Mouse (Mus musculus): ENCODE results near the gene Hspg2. TPM values are rescaled to one million over a fixed set of nuclear protein-coding genes. Genes with fewer than 3 reads are reported as not detected.
"Not testable (repeated sequence)": the region's sequence is repeated elsewhere in the genome, so short reads cannot be mapped to it uniquely, and the experiment has no call there.

The Hspg2 gene
- polyA plus RNA-seq (2015; fragmentation: Nextera tagmentation; extraction: Ambion mirVana) = 6.1 and 6.8 TPM in 2 replicates

DNA sequence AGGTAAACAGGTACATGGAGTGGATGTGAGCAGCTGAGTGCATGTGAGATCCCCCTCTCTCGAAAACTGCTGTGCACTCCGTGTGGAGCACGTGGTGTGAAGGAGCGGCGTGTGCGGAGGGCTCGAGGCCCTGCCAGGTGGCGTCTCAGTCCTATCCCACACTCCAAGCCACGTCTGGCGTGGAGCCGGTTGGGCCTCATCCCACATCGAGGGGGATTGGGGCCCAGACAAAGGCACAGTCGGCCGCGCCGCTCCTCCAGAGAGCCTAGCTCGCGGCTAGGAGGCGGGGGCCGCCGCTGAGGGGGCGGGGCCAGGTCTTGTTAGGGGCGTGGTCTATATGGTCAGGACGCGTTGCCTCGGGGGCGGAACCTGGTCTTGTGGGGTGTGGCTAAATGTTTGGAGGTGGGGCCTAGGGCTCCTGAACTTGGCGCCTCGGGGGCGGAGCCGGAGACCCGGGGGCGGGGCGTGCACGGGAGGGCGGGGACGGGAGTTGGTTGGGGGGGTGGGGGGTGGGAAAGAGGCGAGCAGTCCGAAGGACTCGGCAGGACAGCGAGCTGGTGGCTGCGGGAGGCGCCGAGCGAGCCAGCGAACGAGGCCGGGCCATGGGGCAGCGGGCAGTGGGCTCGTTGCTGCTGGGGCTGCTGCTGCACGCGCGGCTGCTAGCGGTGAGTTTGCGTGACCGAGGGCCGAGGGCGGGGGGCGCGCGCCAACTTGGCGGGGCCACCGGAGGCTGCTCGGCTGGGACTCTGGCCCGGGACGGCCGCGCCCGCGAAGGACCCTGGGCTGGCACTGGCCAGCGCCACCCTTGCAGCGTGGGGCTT lies at the start of gene Hspg2:
Gene Hspg2, plus strand, starts transcription at position 510 of the 821 bp plus-strand sequence.
- Histone ChIP-seq H3K27ac (0 out of 2 replicates have a peak within 1 kb of the TSS, but pooled peaks have one; percentile 18), H3K9me3 (no peaks in the 10 kb centered on the region), H3K27me3 (peaks cover 12% of the 10 kb centered on the region), H3K4me1 (replicated peaks) (peaks cover 37% of the 10 kb centered on the region), H3K4me2 (peak within 1 kb of the TSS; percentile 96), H3K36me3 (no peaks in the 10 kb centered on the region), H3K4me3 (peak within 1 kb of the TSS; percentile 53), H3K9ac (peak within 1 kb of the TSS; percentile 77)
- peak; percentile 82 for ATAC-seq (ENCODE audit: low FRiP score)
- under 1% methylated on average over 59 of the region's 72 CpGs for WGBS

DNA sequence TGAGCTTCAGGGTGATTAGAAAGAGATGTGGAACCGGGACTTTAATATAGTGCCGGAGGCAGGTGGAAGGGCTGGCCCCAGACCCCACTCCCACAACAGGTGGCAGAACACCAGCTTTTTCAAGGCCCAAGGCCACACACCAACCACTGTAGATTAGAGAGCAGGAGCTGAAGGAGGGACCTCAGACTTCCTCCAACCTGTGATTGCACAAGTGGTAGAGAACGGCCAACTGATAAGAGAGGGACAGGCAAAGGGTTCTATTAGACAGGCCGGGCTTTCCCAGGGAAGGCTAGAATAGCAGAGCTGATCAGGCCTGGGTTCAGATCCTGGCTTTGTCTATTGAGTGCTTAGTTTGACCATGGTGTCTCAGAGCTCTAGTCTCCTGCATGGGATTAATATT lies 38.1 kb upstream of the Hspg2 start, which contains the start of gene Cela3b:
Gene Cela3b, minus strand, starts transcription at position 39 of the 400 bp plus-strand sequence.
- Histone ChIP-seq H3K27ac (no peak within 1 kb of the TSS), H3K4me1 (replicated peaks) (no peaks in the 10 kb centered on the region), H3K27me3 (no peaks in the 10 kb centered on the region), H3K36me3 (no peaks in the 10 kb centered on the region), H3K4me2 (no peak within 1 kb of the TSS), H3K9ac (no peak within 1 kb of the TSS), H3K4me3 (no peak within 1 kb of the TSS), H3K9me3 (no peaks in the 10 kb centered on the region)
- no peak for ATAC-seq (ENCODE audit: low FRiP score)
- 96% methylated on average over 4 of the region's 4 CpGs for WGBS

DNA sequence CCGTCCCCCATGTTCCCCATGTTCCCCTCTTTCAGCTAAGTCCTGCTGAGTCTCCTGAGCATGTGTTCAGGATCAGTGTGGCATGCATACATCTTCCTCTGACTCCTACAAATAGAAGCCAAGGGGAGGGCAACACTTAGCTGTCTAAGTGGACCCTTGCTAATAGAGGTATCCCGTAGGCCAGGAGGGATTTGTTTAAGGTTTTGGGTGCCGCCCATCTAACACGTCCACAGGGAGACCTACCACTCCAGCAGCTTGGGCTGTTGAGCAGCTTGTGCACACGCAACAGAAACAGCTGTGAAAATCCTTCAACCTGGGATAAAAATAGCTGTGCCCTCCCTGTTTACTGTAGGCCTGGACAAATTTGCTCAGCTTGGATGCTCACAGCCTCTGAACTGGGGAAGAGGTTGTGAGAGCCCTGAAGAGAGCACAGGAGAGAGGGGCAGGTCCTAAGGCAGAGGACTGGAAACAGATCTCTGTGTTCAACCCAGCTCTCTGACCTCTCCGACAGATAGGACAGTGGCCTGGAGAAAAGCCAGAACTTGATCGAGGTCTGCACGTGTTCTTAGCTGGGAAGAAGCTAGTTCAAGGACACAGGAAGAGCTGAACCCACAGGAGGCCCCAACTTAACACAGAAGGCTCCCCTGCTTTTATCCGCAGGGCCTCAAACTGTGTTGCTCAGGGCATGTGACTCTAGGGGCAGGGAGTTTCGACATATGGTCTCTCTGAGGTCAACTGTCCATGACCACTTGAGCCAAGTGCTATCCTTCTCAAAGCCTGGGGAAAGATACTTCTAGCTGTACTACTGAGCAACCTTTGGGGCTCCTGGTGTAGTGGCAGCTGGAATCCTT lies 35.6 kb upstream of the Hspg2 start:
- H3K36me3 ChIP-seq; H3K9me3 ChIP-seq; H3K27ac ChIP-seq; H3K27me3 ChIP-seq; H3K9ac ChIP-seq; H3K4me3 ChIP-seq; H3K4me1 ChIP-seq (replicated peaks); H3K4me2 ChIP-seq; ATAC-seq (ENCODE audit: low FRiP score): not testable (repeated sequence)
- 81% methylated on average over 10 of the region's 10 CpGs for WGBS

DNA sequence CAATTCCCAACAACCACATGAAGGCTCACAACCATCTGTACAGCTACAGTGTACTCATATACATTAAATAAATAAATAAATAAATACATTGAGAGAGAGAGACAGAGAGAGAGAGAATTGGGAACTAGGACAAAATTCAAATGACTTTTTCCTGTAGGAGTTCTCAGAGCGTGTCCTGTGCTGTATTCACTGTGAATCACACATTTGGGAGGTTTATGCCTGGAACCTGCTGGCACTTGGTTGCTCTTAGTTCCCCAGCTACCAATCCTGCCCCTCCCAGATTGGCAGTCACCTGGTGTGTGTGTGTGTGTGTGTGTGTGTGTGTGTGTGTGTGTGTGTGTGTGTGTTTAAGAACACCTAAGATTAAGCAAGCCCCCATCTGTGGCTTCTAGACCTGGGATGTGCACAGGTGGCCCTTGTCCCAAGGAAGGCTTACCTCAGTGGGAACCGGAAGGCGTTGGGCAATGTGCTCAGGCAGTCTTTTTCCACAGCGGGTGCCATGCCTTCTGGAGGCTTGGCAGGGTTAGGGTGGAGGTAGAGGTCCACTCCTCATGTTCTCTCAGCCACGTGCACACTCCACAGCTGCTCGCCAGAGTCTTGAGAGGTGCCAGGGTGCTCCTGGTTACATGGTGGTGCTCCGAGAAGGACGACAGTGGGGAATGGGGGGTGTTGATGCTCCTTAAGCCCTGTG lies 31.4 kb upstream of the Hspg2 start:
- no peaks in the 10 kb centered on the region for H3K36me3 ChIP-seq
- no peaks in the 10 kb centered on the region for H3K9me3 ChIP-seq
- no peak for ATAC-seq (ENCODE audit: low FRiP score)
- H3K4me1 ChIP-seq (replicated peaks) = no peaks in the 10 kb centered on the region
- no peak overlapping the region for H3K27ac ChIP-seq
- no peak overlapping the region for H3K4me3 ChIP-seq
- H3K9ac ChIP-seq = no peak overlapping the region
- no peak overlapping the region for H3K4me2 ChIP-seq
- no peaks in the 10 kb centered on the region for H3K27me3 ChIP-seq
- WGBS = 88% methylated on average over 8 of the region's 8 CpGs

DNA sequence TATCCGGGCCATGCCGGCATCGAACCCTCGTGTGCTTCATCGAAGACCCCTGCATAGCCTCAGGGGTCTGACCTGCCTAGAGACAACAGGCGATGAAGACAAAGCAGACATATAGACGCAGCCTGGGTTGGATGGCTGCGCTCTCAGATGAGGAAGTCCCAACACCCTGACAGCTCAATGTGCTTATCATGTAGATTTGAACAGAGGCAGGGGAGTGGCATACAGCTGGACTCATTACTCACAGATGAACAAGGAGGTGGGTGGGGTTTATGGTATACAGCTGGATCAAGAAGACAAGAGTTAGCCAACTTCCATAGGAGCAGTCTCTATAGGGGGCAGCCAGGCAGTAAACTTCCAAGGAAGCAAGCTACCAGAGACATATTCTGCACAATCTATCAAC lies 29.7 kb upstream of the Hspg2 start:
- no peaks in the 10 kb centered on the region for H3K27me3 ChIP-seq
- no peak for ATAC-seq (ENCODE audit: low FRiP score)
- H3K27ac ChIP-seq = no peak overlapping the region
- no peak overlapping the region for H3K4me3 ChIP-seq
- no peaks in the 10 kb centered on the region for H3K4me1 ChIP-seq (replicated peaks)
- H3K4me2 ChIP-seq = no peak overlapping the region
- no peak overlapping the region for H3K9ac ChIP-seq
- no peaks in the 10 kb centered on the region for H3K36me3 ChIP-seq
- H3K9me3 ChIP-seq = no peaks in the 10 kb centered on the region
- WGBS = 90% methylated on average over 8 of the region's 8 CpGs

DNA sequence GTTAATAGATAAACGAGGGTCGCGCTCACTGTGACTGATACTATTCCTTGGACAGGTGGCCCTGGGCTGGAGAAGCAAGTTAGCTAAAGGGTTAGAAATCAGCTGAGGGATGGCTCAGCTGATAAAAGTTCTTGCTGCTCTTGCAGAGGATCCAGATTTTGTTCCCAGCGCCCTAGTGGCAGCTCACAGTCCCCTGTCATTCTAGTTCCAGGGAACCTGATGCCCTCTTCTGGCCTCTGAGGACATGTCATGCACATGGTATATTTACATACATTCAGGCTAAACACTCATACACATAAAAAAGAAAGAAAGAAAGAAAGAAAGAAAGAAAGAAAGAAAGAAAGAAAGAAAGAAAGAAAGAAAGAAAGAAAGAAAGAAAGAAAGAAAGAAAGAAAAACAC lies 27.2 kb upstream of the Hspg2 start:
- H3K4me2 ChIP-seq = no peak overlapping the region
- WGBS = 88% methylated on average over 4 of the region's 4 CpGs

DNA sequence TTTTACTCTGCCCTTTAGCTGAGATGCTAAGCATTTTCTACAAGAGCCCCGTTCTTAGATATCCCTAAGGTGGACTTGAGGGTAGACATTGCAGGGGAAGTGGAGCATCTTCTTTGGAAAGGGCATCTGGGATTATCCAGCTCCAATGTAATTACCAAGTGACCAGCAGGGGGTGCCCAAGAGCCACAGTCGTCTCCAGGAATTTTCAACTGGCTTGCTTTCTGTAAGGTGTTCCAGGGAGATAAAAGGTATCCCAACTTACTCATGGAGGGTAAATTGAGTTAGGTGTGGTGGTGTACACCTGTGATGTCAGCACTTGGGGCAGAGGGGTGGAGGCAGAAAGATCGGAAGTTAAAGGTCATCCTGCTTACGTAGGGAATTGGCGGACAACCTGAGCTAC lies 24.9 kb upstream of the Hspg2 start:
- H3K27me3 ChIP-seq = no peaks in the 10 kb centered on the region
- no peaks in the 10 kb centered on the region for H3K36me3 ChIP-seq
- WGBS = 31% methylated on average over 5 of the region's 5 CpGs
- peak overlapping the region; percentile 25; the same call in 1 of the 2 replicates for H3K4me2 ChIP-seq
- no peak overlapping the region for H3K27ac ChIP-seq
- peaks cover 9% of the 10 kb centered on the region for H3K4me1 ChIP-seq (replicated peaks)
- H3K4me3 ChIP-seq = no peak overlapping the region
- H3K9me3 ChIP-seq = no peaks in the 10 kb centered on the region
- ATAC-seq (ENCODE audit: low FRiP score) = no peak
- 0 out of 2 replicates have a peak overlapping the region, but pooled peaks have one; percentile 19 for H3K9ac ChIP-seq

More for the DNA sequence above, 27.2 kb upstream of the Hspg2 start:
- Histone ChIP-seq H3K9me3 (no peaks in the 10 kb centered on the region), H3K4me3 (no peak overlapping the region), H3K27ac (no peak overlapping the region), H3K27me3 (no peaks in the 10 kb centered on the region), H3K4me1 (replicated peaks) (no peaks in the 10 kb centered on the region), H3K36me3 (no peaks in the 10 kb centered on the region), H3K9ac (no peak overlapping the region)
- no peak for ATAC-seq (ENCODE audit: low FRiP score)

DNA sequence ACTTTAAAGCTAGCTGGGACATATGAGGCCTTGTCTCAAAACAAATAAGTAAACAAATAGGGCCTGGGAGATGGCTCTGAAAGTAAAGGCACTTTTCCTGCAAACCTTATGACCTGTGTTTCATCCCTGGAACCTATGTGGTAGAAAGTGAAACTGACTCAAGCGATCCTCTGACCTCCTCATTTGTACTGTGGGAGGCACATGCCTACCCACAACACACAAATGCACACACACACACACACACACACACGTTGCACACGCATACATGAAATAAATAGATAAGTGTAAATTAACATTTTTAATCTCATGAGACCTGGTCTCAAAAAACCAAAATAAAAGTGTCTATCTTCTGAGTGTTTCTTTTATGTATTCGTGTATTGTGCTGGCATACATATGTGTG lies 22.7 kb upstream of the Hspg2 start:
- Histone ChIP-seq H3K27me3 (no peaks in the 10 kb centered on the region), H3K9me3 (no peaks in the 10 kb centered on the region), H3K4me3 (no peak overlapping the region), H3K9ac (no peak overlapping the region), H3K4me1 (replicated peaks) (peaks cover 13% of the 10 kb centered on the region), H3K36me3 (no peaks in the 10 kb centered on the region), H3K27ac (no peak overlapping the region), H3K4me2 (no peak overlapping the region)
- 93% methylated on average over 4 of the region's 4 CpGs for WGBS
- ATAC-seq (ENCODE audit: low FRiP score) = no peak

DNA sequence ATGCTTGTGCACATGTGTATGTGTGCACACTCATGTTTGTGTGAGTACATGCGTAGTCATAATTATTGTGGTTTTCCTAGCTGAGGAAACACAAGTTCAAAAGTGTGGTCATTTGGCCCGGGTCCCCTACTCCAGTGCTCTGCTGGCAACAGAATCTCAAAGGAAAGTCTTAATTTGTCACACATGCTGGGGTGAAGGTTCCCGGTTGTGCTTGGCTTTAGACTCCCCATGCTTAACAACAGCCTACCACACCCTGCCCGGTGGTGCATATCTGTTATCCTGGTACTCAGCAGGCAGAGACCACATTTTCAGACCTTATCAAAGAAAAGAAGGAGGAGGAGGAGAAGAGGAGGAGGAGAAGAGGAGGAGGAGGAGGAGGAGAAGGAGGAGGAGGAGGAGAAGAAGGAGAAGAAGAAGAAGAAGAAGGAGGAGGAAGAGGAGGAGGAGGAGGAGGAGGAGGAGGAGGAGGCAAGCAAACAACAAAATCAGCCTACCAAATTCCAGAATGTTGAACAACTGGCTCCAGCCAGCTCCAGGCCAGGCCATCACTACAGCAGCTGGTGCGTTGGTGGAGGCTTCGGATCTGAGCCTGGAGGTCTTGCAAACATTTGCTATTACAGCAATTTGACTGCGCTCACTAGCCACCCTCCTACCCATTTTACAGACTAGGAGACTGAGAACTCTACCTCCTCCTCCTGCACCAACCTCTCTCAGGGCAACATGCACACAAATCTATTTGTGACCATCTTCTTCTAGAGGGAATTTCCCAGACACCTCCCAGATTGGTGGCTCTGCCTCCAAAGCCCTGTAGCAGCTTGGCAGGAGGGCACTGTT lies 21.0 kb upstream of the Hspg2 start:
- H3K4me1 ChIP-seq (replicated peaks) = peaks cover 13% of the 10 kb centered on the region
- 76% methylated on average over 7 of the region's 7 CpGs for WGBS
- no peaks in the 10 kb centered on the region for H3K27me3 ChIP-seq
- H3K36me3 ChIP-seq = no peaks in the 10 kb centered on the region
- no peak overlapping the region for H3K4me2 ChIP-seq
- H3K4me3 ChIP-seq = no peak overlapping the region
- H3K9me3 ChIP-seq = no peaks in the 10 kb centered on the region
- no peak overlapping the region for H3K9ac ChIP-seq
- H3K27ac ChIP-seq = peak overlapping the region; percentile 30; the same call in 1 of the 2 replicates
- no peak for ATAC-seq (ENCODE audit: low FRiP score)

DNA sequence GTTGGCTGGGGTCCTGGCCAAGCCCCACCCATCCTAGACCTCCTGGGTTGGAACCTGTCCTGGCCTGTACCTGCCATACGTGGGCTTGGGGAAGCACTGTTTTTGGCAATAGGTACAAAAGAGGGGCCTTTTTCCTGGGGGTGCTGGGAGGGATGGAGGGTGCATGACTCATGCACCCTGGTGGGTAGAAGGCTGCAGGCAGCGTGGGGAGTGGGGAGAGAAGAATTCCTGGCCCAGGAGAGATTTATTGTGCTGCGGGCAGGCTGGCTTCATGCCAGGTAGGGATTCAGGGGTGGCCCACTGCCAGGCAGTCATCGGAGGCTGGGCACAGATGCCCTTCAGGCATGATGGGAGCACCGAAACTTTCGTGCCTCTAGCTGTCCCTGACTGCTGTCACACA lies 20.4 kb upstream of the Hspg2 start:
- WGBS = 41% methylated on average over 6 of the region's 6 CpGs
- Histone ChIP-seq H3K27me3 (no peaks in the 10 kb centered on the region), H3K4me2 (no peak overlapping the region), H3K9me3 (no peaks in the 10 kb centered on the region), H3K9ac (peak overlapping the region; percentile 39; the same call in 1 of the 2 replicates), H3K4me1 (replicated peaks) (peaks cover 15% of the 10 kb centered on the region), H3K27ac (peak overlapping the region; percentile 30; the same call in 1 of the 2 replicates), H3K36me3 (no peaks in the 10 kb centered on the region), H3K4me3 (no peak overlapping the region)
- no peak for ATAC-seq (ENCODE audit: low FRiP score)

DNA sequence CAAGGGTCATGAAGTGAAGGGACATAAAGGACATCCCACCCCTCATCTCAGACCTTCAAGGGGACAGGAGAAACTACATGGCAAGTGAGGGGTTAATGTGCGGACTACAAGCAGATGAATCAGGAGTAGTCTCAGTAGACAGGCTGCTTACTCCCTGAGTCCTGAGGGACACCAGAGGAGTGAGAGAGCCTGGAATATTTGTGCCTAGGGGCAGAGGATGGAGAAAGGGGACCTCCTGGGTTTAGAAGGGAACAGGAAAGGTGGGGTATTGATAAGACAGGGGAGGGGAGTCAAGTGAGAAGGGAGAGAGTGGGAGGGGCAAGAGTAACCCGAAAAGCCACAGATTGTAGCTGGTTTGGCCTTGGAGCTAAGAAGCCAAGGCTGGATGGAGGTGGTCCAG lies 19.9 kb upstream of the Hspg2 start:
- Histone ChIP-seq H3K4me2 (no peak overlapping the region), H3K4me3 (no peak overlapping the region), H3K9ac (peak overlapping the region; percentile 39; the same call in 1 of the 2 replicates), H3K27ac (no peak overlapping the region), H3K9me3 (no peaks in the 10 kb centered on the region), H3K27me3 (no peaks in the 10 kb centered on the region), H3K4me1 (replicated peaks) (peaks cover 16% of the 10 kb centered on the region), H3K36me3 (no peaks in the 10 kb centered on the region)
- no peak for ATAC-seq (ENCODE audit: low FRiP score)
- WGBS = 47% methylated on average over 2 of the region's 2 CpGs

Measured in hindbrain, embryonic 13.5 days (tissue).